Comparison of ENCODE assay signal across 9 mouse cellular contexts in genomic region chr2:38357294-38358246, GRCm38 (mm10). TPM values are rescaled to one million over a fixed set of nuclear protein-coding genes. Genes with fewer than 3 reads are reported as not detected.
DNase-seq lines count a peak whose midpoint lies in the region; ATAC-seq and TF ChIP-seq lines count a peak whose summit lies in the region.
"Had no signal": no experiment of that assay in that cellular context is flagged by ENCODE, and none has a peak within 500 bp of the region (broad histone marks: within the 10 kb centered on the region; RNA-seq: fewer than 3 reads in every experiment).

No protein-coding gene starts in this region.

- H3K4me3 ChIP-seq in bone marrow macrophage, adult 2 months (ENCODE audit: insufficient read depth, low read length): peak overlapping the region; percentile 40
- peak overlapping the region; percentile 59 for H3K4me3 ChIP-seq in forebrain, postnatal 0 days (ENCODE audit: low read depth, low read length)
- peak overlapping the region; percentile 23 for H3K4me3 ChIP-seq in liver, embryonic 13.5 days (replicated peaks)
- H3K4me3 ChIP-seq: heart, adult 2 months had no signal

- H3K27ac ChIP-seq in bone marrow macrophage, adult 2 months (ENCODE audit: insufficient read depth, low read depth, low read length): no peak overlapping the region
- H3K27ac ChIP-seq in forebrain, postnatal 0 days (ENCODE audit: low read depth, low read length): peak overlapping the region; percentile 51
- no peak overlapping the region for H3K27ac ChIP-seq in liver, embryonic 13.5 days
- H3K27ac ChIP-seq: heart, adult 2 months had no signal

- no peaks in the 10 kb centered on the region for H3K9me3 ChIP-seq in forebrain, postnatal 0 days (ENCODE audit: low read length)
- H3K9me3 ChIP-seq in liver, embryonic 13.5 days (replicated peaks): no peaks in the 10 kb centered on the region

- peak; percentile 3 for DNase-seq in embryo, embryonic 10 days (ENCODE audit: low spot score)
- DNase-seq in forebrain, postnatal 0 days: peak; percentile 64
- no peak for DNase-seq in liver, embryonic 13.5 days
- no peak for DNase-seq in left cerebral cortex, adult 8-10 months (ENCODE audit: low spot score in 2 of 2)
- no peak for DNase-seq in spleen, postnatal 36 days (ENCODE audit: low spot score in 2 of 2)
- DNase-seq: heart, adult 2 months had no signal

- peaks cover 5% of the 10 kb centered on the region for H3K36me3 ChIP-seq in forebrain, postnatal 0 days (ENCODE audit: insufficient read depth)
- no peaks in the 10 kb centered on the region for H3K36me3 ChIP-seq in liver, embryonic 13.5 days

- H3K4me2 ChIP-seq in forebrain, postnatal 0 days (ENCODE audit: low read depth): peak overlapping the region; percentile 78
- no peak overlapping the region for H3K4me2 ChIP-seq in liver, embryonic 13.5 days

- no peaks in the 10 kb centered on the region for H3K27me3 ChIP-seq in forebrain, postnatal 0 days (ENCODE audit: insufficient read depth, low read length)
- peaks cover 100% of the 10 kb centered on the region for H3K27me3 ChIP-seq in liver, embryonic 13.5 days

- no peaks in the 10 kb centered on the region for H3K4me1 ChIP-seq in bone marrow macrophage, adult 2 months (ENCODE audit: control insufficient read depth, insufficient read depth, low read length)
- H3K4me1 ChIP-seq in forebrain, postnatal 0 days (ENCODE audit: insufficient read depth): 0 out of 2 replicates have a peak, but pooled peaks cover 6% of the 10 kb centered on the region
- peaks cover 9% of the 10 kb centered on the region; the same call in 1 of the 2 replicates for H3K4me1 ChIP-seq in liver, embryonic 13.5 days (replicated peaks)

- ATAC-seq in forebrain, postnatal 0 days: peak; percentile 14; the same call in 1 of the 2 replicates
- ATAC-seq in liver, embryonic 13.5 days (ENCODE audit: low read depth): no peak
- no peak for ATAC-seq in activated CD4-positive, CD25-positive, alpha-beta regulatory T cell, adult 4 months

- no peak for TF ChIP-seq CTCF in bone marrow macrophage, adult 2 months (IDR thresholded peaks at IDR 0.05; ENCODE audit: low read depth, low read length)
- TF ChIP-seq CTCF in forebrain, postnatal 0 days (IDR thresholded peaks at IDR 0.05; ENCODE audit: low read depth): no peak

- H3K9ac ChIP-seq in forebrain, postnatal 0 days: peak overlapping the region; percentile 51
- peak overlapping the region; percentile 29; the same call in 1 of the 2 replicates for H3K9ac ChIP-seq in liver, embryonic 13.5 days

- 4% methylated on average over 35 of the region's 35 CpGs for WGBS in forebrain, postnatal 0 days
- WGBS in liver, embryonic 13.5 days (ENCODE audit: insufficient replicate concordance): 5% methylated on average over 35 of the region's 35 CpGs

- TF ChIP-seq POLR2A in bone marrow macrophage, adult 2 months (IDR thresholded peaks at IDR 0.05; ENCODE audit: borderline replicate concordance, low read depth, low read length): no peak

RNA-seq across cellular contexts. Expression of gene Lhx2, which starts 18.5 kb away (rescaled TPM):
- 0.32 TPM in 1 of 2 replicates, not detected in the other for polyA plus RNA-seq in bone marrow macrophage, adult 2 months (2012; ENCODE audit: insufficient read depth, insufficient read length, missing spikeins)
- 82.8 and 87.6 TPM in 2 replicates for total RNA-seq in forebrain, postnatal 0 days (2014; rRNA removed)
- polyA plus RNA-seq in forebrain, postnatal 0 days (2015; fragmentation: Nextera tagmentation; extraction: Ambion mirVana): 43.5 and 45.9 TPM in 2 replicates
- polyA plus RNA-seq in liver, embryonic 13.5 days (2015; fragmentation: Nextera tagmentation; extraction: Ambion mirVana): 2.7 and 2.9 TPM in 2 replicates
- total RNA-seq in left cerebral cortex, adult 8-10 months (2022): 10 to 100 TPM; 55.7 to 61.8 (median 58.4) TPM
- not detected for polyA plus RNA-seq in activated CD4-positive, CD25-positive, alpha-beta regulatory T cell, adult 4 months (2017; shearing (Covaris generic))
- total RNA-seq: heart, adult 2 months had no signal
- polyA plus RNA-seq: heart, adult 2 months; lung, embryonic 16.5 days had no signal

Comparison
In these comparisons a context has a peak if more than half of its experiments do, and no peak if none do; other contexts are left out.
1. DNase-seq: peak in embryo, embryonic 10 days (single experiment) and forebrain, postnatal 0 days (single experiment); none in liver, embryonic 13.5 days (single experiment), left cerebral cortex, adult 8-10 months (0 of 2) and spleen, postnatal 36 days (0 of 2).
2. RNA of gene Lhx2, which starts 18.5 kb away (polyA plus RNA-seq): 43.5 to 45.9 TPM in forebrain, postnatal 0 days; 2.7 to 2.9 TPM in liver, embryonic 13.5 days, 0.32 TPM in bone marrow macrophage, adult 2 months and not detected in activated CD4-positive, CD25-positive, alpha-beta regulatory T cell, adult 4 months; every median in the first group is over 10 times any median in the second.
3. Peak in every context shown above with its lines, with median percentiles within 50 percentile points of each other: H3K4me3 ChIP-seq.